In the genomic region with DNA sequence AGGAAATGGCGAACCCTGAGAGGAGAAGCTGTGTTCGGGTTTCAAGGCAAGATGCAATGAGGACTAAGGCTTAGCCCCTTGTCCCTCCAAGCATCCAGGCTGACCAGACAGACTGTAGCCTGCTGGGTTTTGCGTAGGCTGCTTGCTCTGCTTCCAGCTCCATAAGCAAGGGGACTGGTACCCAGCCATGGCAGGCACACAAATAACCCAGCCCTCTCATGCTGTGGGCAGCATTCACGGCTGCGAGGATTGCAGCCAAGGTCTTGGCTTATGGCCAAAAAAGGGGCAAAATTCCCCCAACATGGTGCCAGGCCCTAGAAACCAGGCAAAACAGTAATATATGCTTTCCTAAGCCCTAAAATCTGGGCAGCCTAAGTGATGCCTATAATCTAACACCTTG, we compare ENCODE assay signal across 15 mouse cellular contexts. TPM values are rescaled to one million over a fixed set of nuclear protein-coding genes. Genes with fewer than 3 reads are reported as not detected.
DNase-seq lines count a peak whose midpoint lies in the region; ATAC-seq lines count a peak whose summit lies in the region.
"Had no signal": no experiment of that assay in that cellular context is flagged by ENCODE, and none has a peak within 500 bp of the region (broad histone marks: within the 10 kb centered on the region; RNA-seq: fewer than 3 reads in every experiment).

No protein-coding gene starts in this region.

- DNase-seq in frontal cortex, postnatal 10 days (ENCODE audit: low spot score in 2 of 2), result no peak
- DNase-seq in midbrain, embryonic 11.5 days (ENCODE audit: low spot score, missing footprints), result peak; percentile 33
- peak; percentile 40 for DNase-seq in cerebellum, adult 9-10 months
- DNase-seq in lung, postnatal 10 days, result no peak
- DNase-seq: heart, postnatal 36 days; kidney, postnatal 25 days; right cerebral cortex, postnatal 14 days; thymus, postnatal 36 days had no signal

- no peaks in the 10 kb centered on the region for H3K4me1 ChIP-seq in midbrain, embryonic 11.5 days (ENCODE audit: control insufficient read depth, insufficient read depth, low read length)
- no peaks in the 10 kb centered on the region for H3K4me1 ChIP-seq in midbrain, embryonic 16.5 days (ENCODE audit: control insufficient read depth, insufficient read depth, low read length)
- peaks cover 18% of the 10 kb centered on the region for H3K4me1 ChIP-seq in neural tube, embryonic 15.5 days

- no peaks in the 10 kb centered on the region for H3K9me3 ChIP-seq in midbrain, embryonic 11.5 days (ENCODE audit: control insufficient read depth, low read length)
- no peaks in the 10 kb centered on the region for H3K9me3 ChIP-seq in midbrain, embryonic 16.5 days (replicated peaks; ENCODE audit: control insufficient read depth, low read length, poor library complexity, severe bottlenecking)
- H3K9me3 ChIP-seq in neural tube, embryonic 15.5 days (replicated peaks), result no peaks in the 10 kb centered on the region

- no peak overlapping the region for H3K4me2 ChIP-seq in midbrain, embryonic 11.5 days
- H3K4me2 ChIP-seq in midbrain, embryonic 16.5 days (ENCODE audit: low read length), result no peak overlapping the region
- no peak overlapping the region for H3K4me2 ChIP-seq in neural tube, embryonic 15.5 days
- H3K4me2 ChIP-seq: heart, embryonic 11.5 days; liver, embryonic 11.5 days had no signal

- H3K9ac ChIP-seq in midbrain, embryonic 11.5 days (ENCODE audit: low read length), result no peak overlapping the region
- no peak overlapping the region for H3K9ac ChIP-seq in midbrain, embryonic 16.5 days (ENCODE audit: low read depth, low read length)
- H3K9ac ChIP-seq in neural tube, embryonic 15.5 days (replicated peaks), result no peak overlapping the region

- no peak overlapping the region for H3K27ac ChIP-seq in midbrain, embryonic 11.5 days (ENCODE audit: low read depth, low read length)
- no peak overlapping the region for H3K27ac ChIP-seq in midbrain, embryonic 16.5 days (ENCODE audit: low read length)
- H3K27ac ChIP-seq in neural tube, embryonic 15.5 days (replicated peaks), result peak overlapping the region; percentile 60; the same call in 1 of the 2 replicates

- ATAC-seq in frontal cortex, adult (ENCODE audit: low TSS enrichment), result 0 out of 2 replicates have a peak, but pooled peaks have one; percentile 35
- ATAC-seq in midbrain, embryonic 11.5 days (ENCODE audit: low FRiP score), result no peak
- ATAC-seq in midbrain, embryonic 16.5 days, result no peak; the same call in 1 of the 2 replicates
- ATAC-seq in neural tube, embryonic 15.5 days (ENCODE audit: low FRiP score), result no peak

- H3K27me3 ChIP-seq in midbrain, embryonic 11.5 days (ENCODE audit: control insufficient read depth, insufficient read depth, low read length), result no peaks in the 10 kb centered on the region
- no peaks in the 10 kb centered on the region for H3K27me3 ChIP-seq in midbrain, embryonic 16.5 days (ENCODE audit: control insufficient read depth, insufficient read depth, low read depth, low read length)
- H3K27me3 ChIP-seq in neural tube, embryonic 15.5 days (replicated peaks), result no peaks in the 10 kb centered on the region

- no peaks in the 10 kb centered on the region for H3K36me3 ChIP-seq in midbrain, embryonic 11.5 days (ENCODE audit: control insufficient read depth, insufficient read depth, low read length)
- H3K36me3 ChIP-seq in midbrain, embryonic 16.5 days (ENCODE audit: control insufficient read depth, insufficient read depth, low read length), result 0 out of 2 replicates have a peak, but pooled peaks cover 2% of the 10 kb centered on the region
- H3K36me3 ChIP-seq in neural tube, embryonic 15.5 days, result 0 out of 2 replicates have a peak, but pooled peaks cover 4% of the 10 kb centered on the region

- WGBS in midbrain, embryonic 11.5 days, result 87% methylated on average over 5 of the region's 5 CpGs
- 66% methylated on average over 5 of the region's 5 CpGs for WGBS in midbrain, embryonic 16.5 days
- WGBS in neural tube, embryonic 15.5 days, result 56% methylated on average over 5 of the region's 5 CpGs

- no peak overlapping the region for H3K4me3 ChIP-seq in midbrain, embryonic 11.5 days (ENCODE audit: low read depth, low read length)
- H3K4me3 ChIP-seq in midbrain, embryonic 16.5 days (ENCODE audit: low read depth, low read length), result no peak overlapping the region
- H3K4me3 ChIP-seq in neural tube, embryonic 15.5 days (replicated peaks), result no peak overlapping the region
- H3K4me3 ChIP-seq: myocyte had no signal

RNA-seq across cellular contexts. Expression of gene Kcnip2, which starts 6.0 kb away (rescaled TPM):
- polyA plus RNA-seq in midbrain, embryonic 11.5 days (2014; fragmentation: Nextera tagmentation; extraction: Ambion mirVana), result 0.66 and 1.0 TPM in 2 replicates
- 8.2 and 10.0 TPM in 2 replicates for polyA plus RNA-seq in midbrain, embryonic 16.5 days (2015; fragmentation: Nextera tagmentation; extraction: Ambion mirVana)
- polyA plus RNA-seq in neural tube, embryonic 15.5 days (2015; fragmentation: Nextera tagmentation; extraction: Ambion mirVana), result 19.1 and 19.4 TPM in 2 replicates
- polyA plus RNA-seq: C2C12 had no signal

RNA-seq across cellular contexts. Expression of gene Mgea5, which starts 38.2 kb away (rescaled TPM):
- polyA plus RNA-seq in midbrain, embryonic 11.5 days (2014; fragmentation: Nextera tagmentation; extraction: Ambion mirVana), result 68.8 and 78.9 TPM in 2 replicates
- 76.5 and 84.0 TPM in 2 replicates for polyA plus RNA-seq in midbrain, embryonic 16.5 days (2015; fragmentation: Nextera tagmentation; extraction: Ambion mirVana)
- polyA plus RNA-seq in neural tube, embryonic 15.5 days (2015; fragmentation: Nextera tagmentation; extraction: Ambion mirVana), result 64.6 and 71.2 TPM in 2 replicates

Comparison
In these comparisons a context has a peak if more than half of its experiments do, and no peak if none do; other contexts are left out.
1. DNase-seq: peak in midbrain, embryonic 11.5 days (single experiment) and cerebellum, adult 9-10 months (single experiment); none in frontal cortex, postnatal 10 days (0 of 2) and lung, postnatal 10 days (single experiment).